Mouse (Mus musculus) cerebellum, adult 8-10 months (tissue): ENCODE results near the gene Fitm2.
A peak's percentile ranks its signal among the peaks of the same experiment; 100 is the strongest.

Source experiments
- DNase-seq: peaks from one replicate; pipeline ENCODE4 v3.0.0; 2022

Fitm2 gene

DNA sequence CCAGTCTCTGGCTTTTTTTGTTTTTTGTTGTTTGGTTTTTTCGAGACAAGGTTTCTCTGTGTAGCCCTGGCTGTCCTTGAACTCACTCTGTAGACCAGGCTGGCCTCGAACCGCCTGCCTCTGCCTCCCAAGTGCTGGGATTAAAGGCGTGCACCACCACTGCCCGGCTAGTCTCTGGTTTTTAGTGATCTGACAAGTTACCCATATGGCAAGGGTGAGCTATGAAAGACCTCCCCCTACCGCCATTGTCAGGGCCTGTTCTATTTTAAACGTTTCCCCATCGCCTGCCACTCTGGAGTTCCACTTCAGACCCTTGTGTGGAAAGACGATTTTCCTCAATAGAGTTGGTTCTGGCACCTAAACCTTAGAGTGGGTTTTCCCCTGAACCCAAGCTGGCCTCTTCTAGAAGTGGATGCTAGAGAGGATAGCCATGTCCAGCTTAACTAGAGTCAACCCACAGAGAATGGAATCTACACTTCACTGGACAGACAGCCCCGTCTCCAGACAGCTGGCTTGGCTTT, 52.0 kb downstream of the Fitm2 start:
- DNase-seq, result no peak

GRCm38 (mm10) chr2:163419346-163420045, 52.9 kb downstream of the Fitm2 start:
- peak; percentile 99 for DNase-seq

DNA sequence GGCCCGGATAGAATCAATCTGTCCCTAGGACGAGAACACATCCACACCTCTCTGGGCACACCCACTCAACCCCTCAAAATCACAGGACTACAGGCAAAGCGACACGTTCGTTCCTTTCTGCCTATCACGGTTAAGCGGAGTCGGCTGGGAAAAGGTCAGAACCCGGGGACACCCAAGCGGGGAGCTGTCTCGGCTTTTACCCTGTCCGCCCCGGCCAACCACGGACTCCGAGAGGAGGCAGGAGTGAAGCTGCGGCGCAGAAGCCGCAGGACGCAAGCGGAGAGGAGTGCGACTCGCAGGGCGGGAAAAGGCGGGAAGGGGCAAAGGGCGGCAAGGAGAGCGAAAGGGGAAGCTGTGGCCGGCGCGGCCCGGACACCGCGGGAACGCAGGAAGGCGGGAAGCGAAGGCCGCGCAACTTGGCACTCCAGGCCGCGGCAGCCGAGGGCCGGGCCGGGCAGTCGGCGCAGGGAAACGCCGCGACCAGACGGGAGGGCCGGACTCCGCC, 53.5 kb downstream of the Fitm2 start:
- no peak for DNase-seq

DNA sequence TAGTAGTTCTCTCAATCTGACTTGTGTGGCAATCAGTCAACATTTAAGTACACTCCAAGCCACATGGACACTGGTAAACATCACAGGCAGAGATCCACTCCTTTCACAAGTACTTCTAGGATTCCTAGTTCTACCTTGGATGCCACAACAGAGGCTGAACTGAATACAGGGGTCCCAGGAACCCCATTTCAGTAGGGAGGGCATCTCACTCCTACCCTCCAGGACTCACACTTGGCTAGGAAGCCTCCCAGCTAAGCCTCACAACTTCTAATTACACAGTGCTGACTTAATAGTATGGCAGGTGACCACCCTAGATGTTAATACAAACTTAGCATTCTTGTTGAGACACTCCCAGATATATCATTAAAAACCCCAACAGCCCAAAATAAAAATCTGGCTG, 54.6 kb downstream of the Fitm2 start:
- DNase-seq, result no peak

DNA sequence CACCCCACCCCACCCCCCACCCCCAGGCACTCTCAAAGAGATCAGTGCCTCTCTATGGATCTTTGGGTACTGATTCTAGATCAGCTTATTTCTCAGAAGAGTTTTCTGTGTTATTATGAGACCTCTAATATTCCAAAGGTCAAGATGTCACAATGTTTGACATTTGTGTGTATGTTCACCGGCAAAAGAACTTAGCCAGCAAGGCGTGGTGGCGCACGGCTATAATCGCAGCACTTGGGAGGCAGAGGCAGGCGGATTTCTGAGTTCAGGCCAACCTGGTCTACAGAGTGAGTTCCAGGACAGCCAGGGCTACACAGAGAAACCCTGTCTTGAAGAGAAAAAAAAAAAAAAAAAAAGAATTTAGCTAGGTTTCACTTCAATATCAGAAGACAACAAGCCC, 55.4 kb downstream of the Fitm2 start:
- DNase-seq, result no peak
